Mouse (Mus musculus) intestine, postnatal 0 days (tissue): ENCODE results near the gene Zfp970. TPM values are rescaled to one million over a fixed set of nuclear protein-coding genes. Genes with fewer than 3 reads are reported as not detected.
"Not testable (repeated sequence)": the region's sequence is repeated elsewhere in the genome, so short reads cannot be mapped to it uniquely, and the experiment has no call there.

Experiments used
- ATAC-seq: fragments of 200-750 bp; cut with Nextera tagmentation; 2 replicates; pipeline ENCODE4 v1.8.0; 2017; ENCODE audit warnings: mild to moderate bottlenecking, moderate TSS enrichment, moderate library complexity
- H3K27ac ChIP-seq: fragments of 300-500 bp; sonication (generic); 2 replicates; pipeline ENCODE4 v1.5.1; 2014; ENCODE audit warnings: mild to moderate bottlenecking, low read depth, low read length, moderate library complexity
- H3K27me3 ChIP-seq: fragments of 300-500 bp; sonication (generic); replicated peaks from 2 replicates; pipeline ENCODE4 v1.6.1; 2014; ENCODE audit warnings: low read length, mixed read lengths; ENCODE audit not compliant: control insufficient read depth, insufficient read depth
- H3K36me3 ChIP-seq: fragments of 300-500 bp; sonication (generic); 2 replicates; pipeline ENCODE4 v1.6.1; 2014; ENCODE audit warnings: mild to moderate bottlenecking, moderate library complexity; ENCODE audit not compliant: control insufficient read depth, insufficient read depth
- H3K4me1 ChIP-seq: fragments of 300-500 bp; sonication (generic); replicated peaks from 2 replicates; pipeline ENCODE4 v1.6.1; 2014; ENCODE audit warnings: antibody characterized with exemption, low read length, mixed read lengths; ENCODE audit not compliant: control insufficient read depth, insufficient read depth
- H3K4me2 ChIP-seq: fragments of 300-500 bp; sonication (generic); replicated peaks from 2 replicates; pipeline ENCODE4 v1.6.1; 2014; ENCODE audit warnings: low read depth, mild to moderate bottlenecking, moderate library complexity
- H3K4me3 ChIP-seq: fragments of 300-500 bp; sonication (generic); 2 replicates; pipeline ENCODE4 v1.5.1; 2014; ENCODE audit warnings: low read depth, low read length
- H3K9ac ChIP-seq: fragments of 300-500 bp; sonication (generic); 2 replicates; pipeline ENCODE4 v1.6.1; 2014; ENCODE audit warnings: mild to moderate bottlenecking, low read depth, low read length
- H3K9me3 ChIP-seq: fragments of 300-500 bp; sonication (generic); 2 replicates; pipeline ENCODE4 v1.6.1; 2016; ENCODE audit warnings: mixed run types; ENCODE audit not compliant: control insufficient read depth
- CTCF ChIP-seq: sonication (generic); IDR thresholded peaks from 2 replicates; pipeline ENCODE4 v1.5.1; 2016; ENCODE audit warnings: low read depth, mild to moderate bottlenecking, control low read depth, antibody characterized with exemption, moderate library complexity
- WGBS: fragments of 180-500 bp; shearing (Covaris S2); extraction: QIAGEN DNeasy Blood & Tissue Kit; methylation state at CpG from one replicate; pipeline ENCODE4 v1.1.7; 2014; 5-methylcytosine and 5-hydroxymethylcytosine counted together
- polyA plus RNA-seq: library from polyadenylated mRNA; unstranded; fragments of >200 nt; fragmentation: Nextera tagmentation; extraction: Ambion mirVana; gene quantifications from 2 replicates; pipeline ENCODE4 v1.2.1, GENCODE M21; 2015

The Zfp970 gene
- polyA plus RNA-seq, 1 experiment from 2014 or later = 5.6 TPM

- 86% methylated on average over 3 of the region's 3 CpGs for WGBS
- not testable (repeated sequence) for H3K4me3 ChIP-seq, H3K36me3 ChIP-seq, ATAC-seq, H3K9ac ChIP-seq, H3K27me3 ChIP-seq, H3K4me2 ChIP-seq, H3K4me1 ChIP-seq, H3K27ac ChIP-seq, H3K9me3 ChIP-seq
These were observed 47.4 kb downstream of the Zfp970 start for GRCm38 (mm10) chr2:177511972-177512371.

GRCm38 (mm10) chr2:177513991-177514479 is 49.5 kb downstream of the Zfp970 start:
- H3K27me3 ChIP-seq, H3K36me3 ChIP-seq, H3K4me1 ChIP-seq, H3K27ac ChIP-seq, H3K9ac ChIP-seq, H3K4me3 ChIP-seq, ATAC-seq, H3K4me2 ChIP-seq, H3K9me3 ChIP-seq: not testable (repeated sequence)
- WGBS = 77% methylated on average over 4 of the region's 4 CpGs

GRCm38 (mm10) chr2:177517746-177518145 is 53.2 kb downstream of the Zfp970 start:
- H3K27me3 ChIP-seq, ATAC-seq, H3K4me2 ChIP-seq, H3K27ac ChIP-seq, H3K9me3 ChIP-seq, H3K9ac ChIP-seq, H3K36me3 ChIP-seq, H3K4me3 ChIP-seq, H3K4me1 ChIP-seq: not testable (repeated sequence)
- WGBS = 88% methylated on average over 9 of the region's 9 CpGs

- not testable (repeated sequence) for H3K4me2 ChIP-seq, H3K36me3 ChIP-seq, H3K27ac ChIP-seq, H3K9me3 ChIP-seq, H3K27me3 ChIP-seq, H3K4me1 ChIP-seq, ATAC-seq, H3K9ac ChIP-seq, H3K4me3 ChIP-seq
- WGBS = 87% methylated on average over 7 of the region's 7 CpGs
These were observed 53.8 kb downstream of the Zfp970 start for GRCm38 (mm10) chr2:177518354-177518753.

- H3K4me2 ChIP-seq, H3K9ac ChIP-seq, H3K36me3 ChIP-seq, H3K9me3 ChIP-seq, H3K27me3 ChIP-seq, H3K4me1 ChIP-seq, ATAC-seq, H3K27ac ChIP-seq, H3K4me3 ChIP-seq: not testable (repeated sequence)
- 92% methylated on average over 1 of the region's 1 CpGs for WGBS
These were observed 54.4 kb downstream of the Zfp970 start for GRCm38 (mm10) chr2:177518960-177519359.

GRCm38 (mm10) chr2:177520035-177520434 is 55.5 kb downstream of the Zfp970 start:
- H3K27ac ChIP-seq = no peak overlapping the region
- H3K9ac ChIP-seq = no peak overlapping the region
- H3K27me3 ChIP-seq = no peaks in the 10 kb centered on the region
- TF ChIP-seq CTCF = no peak
- no peak for ATAC-seq
- H3K4me2 ChIP-seq = no peak overlapping the region
- no peak overlapping the region for H3K4me3 ChIP-seq
- H3K4me1 ChIP-seq = no peaks in the 10 kb centered on the region
- H3K9me3 ChIP-seq = no peaks in the 10 kb centered on the region
- H3K36me3 ChIP-seq = no peaks in the 10 kb centered on the region
- 74% methylated on average over 8 of the region's 8 CpGs for WGBS

- 91% methylated on average over 19 of the region's 20 CpGs for WGBS
- TF ChIP-seq CTCF = no peak
These were observed 58.5 kb downstream of the Zfp970 start for GRCm38 (mm10) chr2:177523061-177523460.

GRCm38 (mm10) chr2:177523674-177524073 is 59.1 kb downstream of the Zfp970 start:
- not testable (repeated sequence) for H3K4me2 ChIP-seq, H3K27ac ChIP-seq, H3K9ac ChIP-seq, H3K27me3 ChIP-seq, ATAC-seq, H3K4me3 ChIP-seq, H3K9me3 ChIP-seq, H3K36me3 ChIP-seq, H3K4me1 ChIP-seq
- 86% methylated on average over 6 of the region's 6 CpGs for WGBS

More at GRCm38 (mm10) chr2:177523061-177523460, 58.5 kb downstream of the Zfp970 start:
- Histone ChIP-seq H3K4me1 (no peaks in the 10 kb centered on the region), H3K4me2 (no peak overlapping the region), H3K9ac (no peak overlapping the region), H3K27me3 (no peaks in the 10 kb centered on the region), H3K4me3 (no peak overlapping the region), H3K36me3 (no peaks in the 10 kb centered on the region), H3K27ac (no peak overlapping the region), H3K9me3 (no peaks in the 10 kb centered on the region)
- ATAC-seq = no peak

GRCm38 (mm10) chr2:177524171-177524570 is 59.6 kb downstream of the Zfp970 start:
- not testable (repeated sequence) for H3K36me3 ChIP-seq, H3K27me3 ChIP-seq, ATAC-seq, H3K4me1 ChIP-seq, H3K4me2 ChIP-seq, H3K27ac ChIP-seq, H3K9me3 ChIP-seq, H3K9ac ChIP-seq, H3K4me3 ChIP-seq
- 92% methylated on average over 16 of the region's 16 CpGs for WGBS
